Mouse (Mus musculus): ENCODE data around the gene Lrrc71. TPM values are rescaled to one million over a fixed set of nuclear protein-coding genes. Genes with fewer than 3 reads are reported as not detected.

The Lrrc71 gene
- polyA plus RNA-seq, 1 experiment from 2014 or later = 0.31 TPM

DNA sequence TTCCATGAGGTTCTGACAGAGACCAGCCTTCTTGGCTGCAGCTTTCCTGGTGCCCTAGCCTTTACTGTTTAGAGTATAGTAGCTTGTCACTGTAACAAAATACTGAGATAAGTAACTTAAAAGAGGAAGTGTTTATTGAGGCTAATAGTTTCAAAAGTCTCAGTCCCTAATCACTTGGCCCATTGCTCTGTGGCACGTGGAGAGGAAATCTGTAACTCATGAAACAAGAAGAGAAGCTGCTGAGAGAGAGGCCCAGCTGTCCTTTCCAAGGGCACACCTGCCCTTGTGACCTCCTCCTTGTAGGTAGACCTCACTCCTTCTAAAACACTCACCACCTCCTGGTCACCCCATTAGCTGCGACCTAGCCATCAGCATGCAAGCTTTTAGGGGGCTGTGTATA lies 29.9 kb downstream of the Lrrc71 start:
- Histone ChIP-seq H3K36me3 (ENCODE audit: control insufficient read depth, insufficient read depth, low read length) (peaks cover 19% of the 10 kb centered on the region), H3K4me2 (ENCODE audit: low read depth) (no peak overlapping the region), H3K4me1 (ENCODE audit: control insufficient read depth, insufficient read depth, low read length) (no peaks in the 10 kb centered on the region), H3K27me3 (ENCODE audit: control insufficient read depth, insufficient read depth, low read length) (no peaks in the 10 kb centered on the region), H3K9ac (ENCODE audit: low read length) (no peak overlapping the region), H3K4me3 (ENCODE audit: low read depth, low read length) (no peak overlapping the region), H3K9me3 (ENCODE audit: control insufficient read depth, low read length) (no peaks in the 10 kb centered on the region), H3K27ac (ENCODE audit: low read depth, low read length) (no peak overlapping the region)
- ATAC-seq (ENCODE audit: insufficient read depth, low FRiP score, low TSS enrichment) = no peak
- WGBS = 90% methylated on average over 2 of the region's 2 CpGs
- no peak for DNase-seq (ENCODE audit: low spot score)

Other genes starting within 250 kb of the Lrrc71 start
- 7.8 and 8.6 TPM in 2 replicates for gene Etv3, start 223.2 kb downstream of the Lrrc71 start, polyA plus RNA-seq (2014; fragmentation: Nextera tagmentation; extraction: Ambion mirVana)
- gene Arhgef11, start 131.1 kb downstream of the Lrrc71 start, polyA plus RNA-seq (2014; fragmentation: Nextera tagmentation; extraction: Ambion mirVana) = 18.3 and 22.0 TPM in 2 replicates
- 18.3 and 20.4 TPM in 2 replicates for gene Ntrk1, start 46.5 kb upstream of the Lrrc71 start, polyA plus RNA-seq (2014; fragmentation: Nextera tagmentation; extraction: Ambion mirVana)
- gene Insrr, start 48.3 kb upstream of the Lrrc71 start, polyA plus RNA-seq (2014; fragmentation: Nextera tagmentation; extraction: Ambion mirVana) = 0.45 and 0.87 TPM in 2 replicates
- 9.2 and 10.2 TPM in 2 replicates for gene Pear1, start 75.7 kb upstream of the Lrrc71 start, polyA plus RNA-seq (2014; fragmentation: Nextera tagmentation; extraction: Ambion mirVana)
- not detected in 2 replicates for gene Sh2d2a, start 98.1 kb upstream of the Lrrc71 start, polyA plus RNA-seq (2014; fragmentation: Nextera tagmentation; extraction: Ambion mirVana)
- gene Prcc, start 137.0 kb upstream of the Lrrc71 start, polyA plus RNA-seq (2014; fragmentation: Nextera tagmentation; extraction: Ambion mirVana) = 17.8 and 20.3 TPM in 2 replicates
- 256 and 261 TPM in 2 replicates for gene Hdgf, start 157.7 kb upstream of the Lrrc71 start, polyA plus RNA-seq (2014; fragmentation: Nextera tagmentation; extraction: Ambion mirVana)
- 76.1 and 79.2 TPM in 2 replicates for gene Mrpl24, start 170.9 kb upstream of the Lrrc71 start, polyA plus RNA-seq (2014; fragmentation: Nextera tagmentation; extraction: Ambion mirVana)
- 52.3 and 53.9 TPM in 2 replicates for gene Isg20l2, start 181.7 kb upstream of the Lrrc71 start, polyA plus RNA-seq (2014; fragmentation: Nextera tagmentation; extraction: Ambion mirVana)
- gene Rrnad1, start 182.1 kb upstream of the Lrrc71 start, polyA plus RNA-seq (2014; fragmentation: Nextera tagmentation; extraction: Ambion mirVana) = 14.5 and 16.9 TPM in 2 replicates
- gene Crabp2, start 200.0 kb upstream of the Lrrc71 start, polyA plus RNA-seq (2014; fragmentation: Nextera tagmentation; extraction: Ambion mirVana) = 565 and 607 TPM in 2 replicates
- gene Nes, start 222.5 kb upstream of the Lrrc71 start, polyA plus RNA-seq (2014; fragmentation: Nextera tagmentation; extraction: Ambion mirVana) = 59.5 and 60.2 TPM in 2 replicates

Data from neural tube, embryonic 11.5 days (tissue).